Mouse (Mus musculus): ENCODE measurements around the gene Sptbn4. TPM values are rescaled to one million over a fixed set of nuclear protein-coding genes. Genes with fewer than 3 reads are reported as not detected.

The Sptbn4 gene
- polyA plus RNA-seq, 1 experiment from 2014 or later: 0.21 TPM

DNA sequence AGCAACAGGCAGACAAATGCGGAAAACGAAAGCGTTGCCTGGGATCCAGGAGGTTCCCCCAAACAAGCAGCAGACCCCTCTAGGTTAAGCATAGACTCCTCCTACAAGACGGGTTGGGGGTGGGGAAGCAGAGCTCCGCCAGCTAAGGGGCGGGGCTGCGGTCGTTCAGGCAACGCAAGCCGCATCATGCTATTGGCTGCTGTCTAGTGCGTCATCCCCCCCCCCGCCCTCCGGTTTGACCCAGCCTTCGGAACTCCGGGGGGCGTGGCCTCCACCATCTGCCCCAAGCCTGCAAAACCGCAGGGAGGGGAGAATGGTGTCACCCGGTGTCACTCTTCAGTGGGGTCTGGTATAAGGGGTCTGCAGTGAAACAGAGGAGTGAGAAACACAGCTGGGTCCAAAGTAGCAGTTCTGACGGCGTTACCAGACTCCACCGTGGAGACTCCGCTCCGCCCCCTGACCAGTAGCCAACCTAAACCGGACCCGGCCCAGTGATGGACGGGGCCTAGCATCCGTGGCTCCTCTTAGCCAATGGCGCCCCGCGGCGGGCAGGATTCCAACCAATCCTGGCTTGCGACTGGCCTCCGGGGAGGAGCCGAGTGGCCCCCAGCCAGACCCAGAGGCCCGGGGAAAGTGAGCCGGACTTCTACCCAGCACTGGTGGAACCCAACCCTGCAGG lies 25.8 kb upstream of the Sptbn4 start, which contains the start of gene Sertad3:
Sertad3 (plus strand) TSS at position 613 of the 679 bp plus-strand sequence.
- H3K4me2 ChIP-seq: peak within 1 kb of the TSS; percentile 69
- no peaks in the 10 kb centered on the region for H3K9me3 ChIP-seq
- H3K27me3 ChIP-seq: no peaks in the 10 kb centered on the region
- peaks cover 13% of the 10 kb centered on the region for H3K4me1 ChIP-seq
- WGBS: 0% methylated on average over 36 of the region's 36 CpGs
- peak; percentile 92 for ATAC-seq (ENCODE audit: borderline replicate concordance, extremely low read depth, low FRiP score, low TSS enrichment)
- H3K4me3 ChIP-seq: peak within 1 kb of the TSS; percentile 84
- peak within 1 kb of the TSS; percentile 96 for H3K27ac ChIP-seq
- peaks cover 11% of the 10 kb centered on the region for H3K36me3 ChIP-seq
- peak within 1 kb of the TSS; percentile 71 for H3K9ac ChIP-seq

DNA sequence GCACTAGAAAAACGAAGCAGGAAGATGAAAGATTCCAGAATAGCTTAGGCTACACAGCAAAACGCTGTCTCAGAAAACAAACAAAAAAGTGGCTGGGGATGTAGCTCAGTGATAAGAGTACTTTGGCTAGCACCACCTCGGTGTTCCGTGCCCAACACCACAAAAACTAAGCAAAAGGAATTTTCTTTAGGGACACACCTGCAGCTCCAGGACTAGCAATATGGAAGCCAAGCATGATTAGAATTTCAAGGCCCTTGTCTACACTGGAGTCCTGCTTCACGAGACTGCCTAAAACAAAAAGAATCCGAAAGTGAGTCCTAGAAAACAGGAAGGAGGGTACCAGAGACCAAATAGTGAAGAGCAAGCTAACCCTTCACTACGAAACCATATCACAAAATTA lies 25.1 kb upstream of the Sptbn4 start:
- 7% methylated on average over 7 of the region's 7 CpGs for WGBS
- Histone ChIP-seq H3K4me3 (peak overlapping the region; percentile 84), H3K4me1 (peaks cover 15% of the 10 kb centered on the region), H3K9ac (peak overlapping the region; percentile 24; the same call in 1 of the 2 replicates), H3K36me3 (peaks cover 11% of the 10 kb centered on the region), H3K27me3 (no peaks in the 10 kb centered on the region), H3K4me2 (peak overlapping the region; percentile 69), H3K9me3 (no peaks in the 10 kb centered on the region), H3K27ac (peak overlapping the region; percentile 73)
- no peak for ATAC-seq (ENCODE audit: borderline replicate concordance, extremely low read depth, low FRiP score, low TSS enrichment)

DNA sequence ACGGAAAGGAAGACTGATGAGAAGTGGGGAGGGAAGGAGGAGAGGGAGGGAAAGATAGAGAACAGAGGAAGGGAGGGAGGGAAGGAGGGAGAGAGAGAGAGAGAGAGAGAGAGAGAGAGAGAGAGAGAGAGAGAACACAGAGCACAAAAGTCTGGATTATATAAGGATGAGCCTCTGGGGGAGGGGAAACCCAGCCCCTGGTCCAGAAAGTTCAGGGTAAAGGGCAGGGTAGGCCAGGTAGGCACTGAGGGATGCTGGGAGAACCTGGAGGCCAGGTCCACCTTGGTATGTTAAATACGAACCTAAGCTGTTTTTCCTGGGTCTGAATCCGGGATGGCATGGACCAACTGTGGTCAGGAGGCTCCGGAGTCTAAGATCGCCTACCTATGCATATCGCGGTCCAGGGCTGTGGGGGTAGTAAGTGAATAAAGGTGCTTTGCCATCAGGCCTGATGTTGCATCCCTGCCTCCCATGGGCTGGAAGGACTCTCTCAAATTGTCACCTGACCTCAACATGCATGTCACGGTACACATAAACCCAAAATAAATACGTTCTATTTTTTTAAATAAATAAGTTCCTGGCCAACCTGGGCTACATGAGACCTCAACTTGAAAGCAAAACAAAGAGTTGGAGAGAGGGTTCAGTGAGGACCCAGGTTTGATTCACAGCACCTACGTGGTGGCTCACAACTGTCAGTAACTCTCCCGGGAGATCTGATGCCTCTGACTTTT lies 24.1 kb upstream of the Sptbn4 start:
- peaks cover 17% of the 10 kb centered on the region for H3K4me1 ChIP-seq
- no peak overlapping the region for H3K27ac ChIP-seq
- H3K4me3 ChIP-seq: no peak overlapping the region
- H3K36me3 ChIP-seq: peaks cover 5% of the 10 kb centered on the region
- WGBS: 89% methylated on average over 11 of the region's 11 CpGs
- H3K27me3 ChIP-seq: no peaks in the 10 kb centered on the region
- H3K9me3 ChIP-seq: no peaks in the 10 kb centered on the region
- H3K9ac ChIP-seq: no peak overlapping the region
- no peak overlapping the region for H3K4me2 ChIP-seq
- no peak for ATAC-seq (ENCODE audit: borderline replicate concordance, extremely low read depth, low FRiP score, low TSS enrichment)

DNA sequence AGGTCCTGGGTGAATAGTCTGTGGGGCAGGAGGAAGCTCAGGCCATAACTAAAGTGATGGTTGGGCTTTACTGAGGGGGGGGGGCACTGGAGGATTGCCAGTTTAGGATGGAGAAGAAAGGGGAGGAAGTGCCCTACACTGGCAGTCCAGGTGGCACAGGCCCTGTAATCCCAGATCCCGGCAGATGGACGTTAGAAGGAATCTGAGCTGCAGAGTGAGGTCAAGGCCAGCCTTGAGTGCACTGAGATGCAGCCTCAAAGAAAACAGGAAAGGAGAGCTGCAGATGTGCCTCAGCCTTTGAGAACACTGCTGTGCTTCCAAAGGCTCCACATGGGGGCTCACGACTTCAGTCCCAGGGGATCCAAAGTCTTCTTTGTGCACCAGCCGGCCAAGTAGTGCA lies 20.2 kb upstream of the Sptbn4 start:
- Histone ChIP-seq H3K4me3 (no peak overlapping the region), H3K4me2 (no peak overlapping the region), H3K27ac (no peak overlapping the region), H3K36me3 (no peaks in the 10 kb centered on the region), H3K27me3 (no peaks in the 10 kb centered on the region), H3K9me3 (no peaks in the 10 kb centered on the region), H3K9ac (no peak overlapping the region), H3K4me1 (peaks cover 8% of the 10 kb centered on the region; the same call in 1 of the 2 replicates)
- 29% methylated on average over 4 of the region's 4 CpGs for WGBS
- no peak; the same call in 1 of the 2 replicates for ATAC-seq (ENCODE audit: borderline replicate concordance, extremely low read depth, low FRiP score, low TSS enrichment)

DNA sequence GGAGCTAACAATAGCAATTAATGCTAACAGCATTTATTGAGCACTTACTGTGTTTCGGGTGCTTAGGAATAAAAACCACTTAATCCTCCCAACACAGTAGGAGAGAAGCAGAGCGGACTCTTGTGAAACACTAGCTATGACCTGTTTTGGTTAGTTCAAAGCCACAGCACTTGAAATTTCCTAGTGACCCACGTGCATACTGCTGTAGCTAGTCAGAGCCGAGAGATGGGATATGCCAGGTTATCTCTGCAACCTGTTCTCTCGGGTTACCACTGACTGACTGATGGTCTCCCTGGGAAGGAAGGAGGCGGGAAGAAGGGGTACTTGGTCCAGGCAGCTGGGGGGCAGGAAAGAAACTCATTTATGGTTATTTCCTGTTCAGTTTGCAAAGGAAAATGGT lies 13.0 kb upstream of the Sptbn4 start:
- no peak overlapping the region for H3K9ac ChIP-seq
- H3K27me3 ChIP-seq: no peaks in the 10 kb centered on the region
- ATAC-seq (ENCODE audit: borderline replicate concordance, extremely low read depth, low FRiP score, low TSS enrichment): no peak
- no peak overlapping the region for H3K4me2 ChIP-seq
- WGBS: 68% methylated on average over 6 of the region's 6 CpGs
- no peak overlapping the region for H3K4me3 ChIP-seq
- no peak overlapping the region for H3K27ac ChIP-seq
- no peaks in the 10 kb centered on the region for H3K4me1 ChIP-seq
- no peaks in the 10 kb centered on the region for H3K9me3 ChIP-seq
- no peaks in the 10 kb centered on the region for H3K36me3 ChIP-seq

DNA sequence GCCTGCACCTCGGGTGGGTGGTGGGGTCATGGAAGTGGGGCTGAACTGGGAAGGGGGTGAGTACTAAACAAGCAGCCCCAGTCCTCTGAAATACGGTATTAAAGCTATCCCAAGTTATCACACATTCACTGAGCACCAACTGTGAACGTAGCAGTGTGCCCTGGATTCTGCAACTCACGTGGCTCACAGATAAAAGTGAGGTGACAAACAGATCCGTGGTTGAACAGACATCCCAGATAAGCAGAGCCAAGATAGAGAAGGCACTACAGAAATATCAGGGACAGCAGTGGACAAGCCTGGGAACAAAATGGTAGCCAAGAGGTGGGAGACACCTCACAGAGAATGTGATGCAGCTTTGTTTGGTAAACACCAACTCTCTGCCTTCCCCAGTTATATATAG lies 12.2 kb upstream of the Sptbn4 start:
- WGBS: 81% methylated on average over 5 of the region's 5 CpGs
- ATAC-seq (ENCODE audit: borderline replicate concordance, extremely low read depth, low FRiP score, low TSS enrichment): no peak
- Histone ChIP-seq H3K27me3 (no peaks in the 10 kb centered on the region), H3K27ac (no peak overlapping the region), H3K9me3 (no peaks in the 10 kb centered on the region), H3K4me1 (no peaks in the 10 kb centered on the region), H3K36me3 (no peaks in the 10 kb centered on the region), H3K4me3 (no peak overlapping the region), H3K4me2 (no peak overlapping the region), H3K9ac (no peak overlapping the region)

DNA sequence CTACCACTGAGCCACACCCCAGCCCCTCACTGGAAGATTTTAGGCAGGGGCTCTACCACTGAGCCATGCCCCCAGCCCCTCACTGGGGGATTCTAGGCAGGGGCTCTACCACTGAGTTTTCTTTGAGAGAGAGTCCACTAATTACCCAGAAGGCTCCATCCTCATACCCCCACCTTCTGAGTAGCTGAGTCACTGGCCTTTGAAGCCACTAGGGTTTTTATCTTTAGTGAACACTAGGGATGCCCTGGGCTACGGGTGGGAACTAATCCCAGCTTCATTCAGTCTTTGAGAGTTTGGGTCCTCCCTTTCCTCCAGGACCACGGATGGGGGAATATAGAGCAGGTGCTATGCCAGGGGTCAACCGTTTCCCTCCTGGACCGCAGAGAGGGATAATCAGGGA lies 11.1 kb upstream of the Sptbn4 start:
- WGBS: 85% methylated on average over 4 of the region's 4 CpGs
- Histone ChIP-seq H3K27ac (no peak overlapping the region), H3K36me3 (no peaks in the 10 kb centered on the region), H3K9ac (no peak overlapping the region), H3K4me2 (no peak overlapping the region), H3K27me3 (no peaks in the 10 kb centered on the region), H3K4me3 (no peak overlapping the region), H3K9me3 (no peaks in the 10 kb centered on the region), H3K4me1 (no peaks in the 10 kb centered on the region)
- ATAC-seq (ENCODE audit: borderline replicate concordance, extremely low read depth, low FRiP score, low TSS enrichment): no peak

DNA sequence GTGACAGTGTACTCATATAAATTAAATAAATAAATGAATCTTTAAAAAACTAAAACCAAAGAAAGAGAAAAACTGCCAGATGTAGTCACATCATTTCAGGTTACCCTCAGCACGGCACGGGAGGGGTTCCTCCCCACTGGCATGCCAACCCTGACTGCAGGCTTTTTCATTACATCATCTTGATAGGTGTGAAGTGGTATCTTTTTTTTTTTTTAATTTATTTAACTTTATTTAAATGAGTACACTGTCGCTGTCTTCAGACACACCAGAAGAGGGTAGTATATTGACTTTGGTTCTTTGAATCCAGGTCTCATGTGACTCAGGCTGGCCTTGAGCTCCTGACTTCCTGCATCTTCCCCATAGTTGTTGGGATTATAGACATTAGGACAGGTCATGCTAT lies 7.8 kb upstream of the Sptbn4 start:
- no peak for ATAC-seq (ENCODE audit: borderline replicate concordance, extremely low read depth, low FRiP score, low TSS enrichment)
- H3K27me3 ChIP-seq: no peaks in the 10 kb centered on the region

DNA sequence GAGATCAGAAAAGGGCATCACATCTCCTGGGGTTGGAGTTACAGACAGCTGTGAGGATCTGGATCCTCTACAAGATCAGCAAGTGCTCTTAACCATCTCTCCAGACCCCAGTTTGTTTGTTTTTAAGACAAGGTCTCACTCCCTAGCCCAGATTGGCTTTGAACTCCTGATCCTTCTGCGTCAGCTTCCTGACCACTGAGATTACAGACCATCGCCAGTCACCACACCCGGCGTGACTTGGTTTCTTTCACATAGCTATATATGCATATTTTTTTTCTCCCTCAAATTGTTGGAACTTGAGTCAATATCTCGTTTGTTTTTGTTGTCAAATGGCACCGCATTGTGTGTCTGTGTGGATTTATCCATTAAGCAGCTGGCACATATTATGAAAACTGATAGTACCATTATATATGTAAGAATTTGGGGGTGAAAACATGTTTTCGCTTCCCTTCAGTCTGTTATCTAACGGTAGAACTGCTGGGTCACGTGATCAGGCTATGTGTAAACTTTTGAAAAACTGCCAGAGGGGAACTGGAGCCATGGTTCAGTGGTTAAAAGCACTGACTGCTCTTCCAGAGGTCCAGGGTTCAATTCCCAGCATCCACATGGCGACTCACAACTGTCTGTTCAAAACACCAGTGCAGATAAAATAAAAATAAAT lies 7.1 kb upstream of the Sptbn4 start:
- no peaks in the 10 kb centered on the region for H3K9me3 ChIP-seq
- ATAC-seq (ENCODE audit: borderline replicate concordance, extremely low read depth, low FRiP score, low TSS enrichment): no peak
- H3K36me3 ChIP-seq: no peaks in the 10 kb centered on the region
- WGBS: 50% methylated on average over 10 of the region's 10 CpGs
- no peak overlapping the region for H3K4me2 ChIP-seq
- H3K27ac ChIP-seq: no peak overlapping the region
- H3K4me1 ChIP-seq: no peaks in the 10 kb centered on the region
- no peak overlapping the region for H3K4me3 ChIP-seq
- no peaks in the 10 kb centered on the region for H3K27me3 ChIP-seq
- H3K9ac ChIP-seq: no peak overlapping the region

More for the DNA sequence above, 7.8 kb upstream of the Sptbn4 start:
- 83% methylated on average over 3 of the region's 3 CpGs for WGBS
- no peak overlapping the region for H3K27ac ChIP-seq
- H3K9ac ChIP-seq: no peak overlapping the region
- H3K9me3 ChIP-seq: no peaks in the 10 kb centered on the region
- no peaks in the 10 kb centered on the region for H3K4me1 ChIP-seq
- no peak overlapping the region for H3K4me3 ChIP-seq
- no peaks in the 10 kb centered on the region for H3K36me3 ChIP-seq
- no peak overlapping the region for H3K4me2 ChIP-seq

DNA sequence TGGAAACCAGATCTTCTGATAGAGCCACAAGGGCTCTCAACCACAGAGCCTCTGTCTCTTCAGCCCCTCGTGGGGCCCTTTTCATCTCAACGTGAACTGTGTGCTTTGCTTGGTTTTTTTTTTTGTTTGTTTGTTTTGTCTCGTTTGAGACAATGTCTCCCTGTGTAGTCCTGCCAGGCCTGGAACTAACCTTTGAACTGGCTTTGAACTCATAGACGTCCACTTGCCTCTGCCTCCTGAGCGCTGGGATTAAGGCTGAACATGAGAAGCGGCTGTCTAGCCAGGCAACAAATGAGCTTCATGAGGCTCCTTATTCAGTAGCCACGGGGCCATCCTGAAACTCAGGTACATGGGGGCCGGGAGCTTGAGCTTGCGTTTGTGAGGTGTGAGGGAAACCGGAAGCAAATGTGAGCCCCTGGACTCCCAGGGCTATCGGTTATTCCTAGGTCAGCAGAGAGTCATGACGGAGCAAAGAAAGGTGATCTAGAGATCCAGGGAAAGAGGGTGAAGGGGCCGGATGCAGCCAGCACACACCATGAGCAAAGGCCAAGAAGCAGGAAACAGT lies 4.8 kb upstream of the Sptbn4 start:
- no peak overlapping the region for H3K4me2 ChIP-seq
- H3K4me1 ChIP-seq: peaks cover 8% of the 10 kb centered on the region
- no peak overlapping the region for H3K27ac ChIP-seq
- H3K27me3 ChIP-seq: no peaks in the 10 kb centered on the region
- no peak overlapping the region for H3K9ac ChIP-seq
- WGBS: 49% methylated on average over 13 of the region's 13 CpGs
- no peak overlapping the region for H3K4me3 ChIP-seq
- no peaks in the 10 kb centered on the region for H3K36me3 ChIP-seq
- no peaks in the 10 kb centered on the region for H3K9me3 ChIP-seq
- ATAC-seq (ENCODE audit: borderline replicate concordance, extremely low read depth, low FRiP score, low TSS enrichment): no peak

DNA sequence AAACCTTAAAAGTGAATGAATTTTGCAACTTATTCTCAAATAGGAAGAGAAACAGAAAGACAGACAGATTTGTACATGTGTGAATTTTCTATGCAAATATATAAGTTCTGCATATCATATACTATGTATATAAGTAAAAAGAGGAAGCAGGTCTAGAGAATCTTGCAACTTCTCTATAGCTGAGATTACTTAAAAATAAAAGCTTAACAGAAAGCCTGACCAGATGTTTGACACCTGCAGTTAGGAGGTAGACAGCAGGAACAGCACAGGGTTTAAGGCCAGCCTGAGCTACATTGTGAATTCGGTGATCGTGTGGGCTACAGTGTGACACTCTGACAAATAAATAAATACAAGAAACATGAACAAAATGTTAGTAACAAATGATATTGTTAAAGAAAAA lies 3.9 kb upstream of the Sptbn4 start:
- Histone ChIP-seq H3K27me3 (peaks cover 9% of the 10 kb centered on the region), H3K27ac (no peak overlapping the region), H3K4me1 (peaks cover 18% of the 10 kb centered on the region), H3K4me2 (no peak overlapping the region), H3K9ac (no peak overlapping the region), H3K4me3 (no peak overlapping the region), H3K9me3 (no peaks in the 10 kb centered on the region), H3K36me3 (no peaks in the 10 kb centered on the region)
- ATAC-seq (ENCODE audit: borderline replicate concordance, extremely low read depth, low FRiP score, low TSS enrichment): no peak
- WGBS: 87% methylated on average over 2 of the region's 2 CpGs
